Mouse (Mus musculus): ENCODE results near the gene Mt1.
"Not testable (repeated sequence)": the region's sequence is repeated elsewhere in the genome, so short reads cannot be mapped to it uniquely, and the experiment has no call there.

The Mt1 gene

GRCm38 (mm10) chr8:94178857-94179712 is at the start of gene Mt1:
Mt1 (plus strand) TSS chr8:94179082.
- DNase-seq: peak; percentile 81

DNA sequence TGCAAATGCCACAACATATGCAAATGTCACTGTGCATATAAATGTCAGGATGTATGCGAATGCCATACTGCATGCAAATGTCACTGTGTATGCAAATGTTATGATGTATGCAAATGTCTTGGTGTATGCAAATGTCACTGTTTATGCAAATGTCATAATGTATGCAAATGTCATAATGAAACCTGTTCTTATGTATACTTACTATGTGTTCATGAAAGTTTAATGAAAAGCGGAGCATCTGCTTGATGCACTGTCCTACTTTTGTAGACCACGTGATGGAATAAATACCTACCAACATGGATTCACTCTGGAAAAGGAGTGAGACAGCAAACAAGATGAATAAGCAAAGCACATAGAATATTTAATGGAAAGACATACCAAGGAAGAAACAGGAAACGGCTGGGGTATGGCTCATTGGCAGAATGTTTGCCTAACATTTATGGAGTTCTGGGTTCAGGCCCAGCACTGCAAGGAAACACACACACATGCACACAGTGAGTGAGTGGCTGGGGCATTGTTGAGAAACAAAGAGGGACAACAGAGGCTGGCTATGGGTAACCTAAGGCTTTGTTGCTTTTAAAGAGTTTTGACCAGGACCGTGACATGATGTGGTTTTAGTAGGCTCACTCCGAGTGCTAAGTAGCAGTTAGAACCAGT is 49.6 kb upstream of the Mt1 start:
- DNase-seq: no peak

DNA sequence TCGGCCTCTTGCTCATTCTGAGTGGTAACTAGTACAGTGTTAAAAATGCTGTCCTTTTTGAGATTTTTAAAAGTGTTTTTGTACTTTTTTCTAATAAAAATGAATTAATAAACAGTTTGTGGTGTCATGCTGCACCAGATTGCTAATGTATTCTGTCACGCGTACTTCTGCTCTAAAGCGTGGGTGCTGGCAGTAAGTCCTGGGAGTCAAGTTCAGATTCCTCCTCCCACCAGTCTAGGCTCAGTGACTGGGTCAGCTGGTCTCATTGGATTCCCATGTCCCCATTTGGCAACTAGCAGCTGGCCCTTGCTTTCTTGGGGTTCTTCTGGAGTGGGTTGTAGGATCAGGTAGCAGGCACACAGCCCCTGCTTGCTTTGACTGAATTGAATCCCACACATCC is 48.8 kb upstream of the Mt1 start:
- no peak for DNase-seq

GRCm38 (mm10) chr8:94132096-94132495 is 46.8 kb upstream of the Mt1 start:
- no peak for DNase-seq

DNA sequence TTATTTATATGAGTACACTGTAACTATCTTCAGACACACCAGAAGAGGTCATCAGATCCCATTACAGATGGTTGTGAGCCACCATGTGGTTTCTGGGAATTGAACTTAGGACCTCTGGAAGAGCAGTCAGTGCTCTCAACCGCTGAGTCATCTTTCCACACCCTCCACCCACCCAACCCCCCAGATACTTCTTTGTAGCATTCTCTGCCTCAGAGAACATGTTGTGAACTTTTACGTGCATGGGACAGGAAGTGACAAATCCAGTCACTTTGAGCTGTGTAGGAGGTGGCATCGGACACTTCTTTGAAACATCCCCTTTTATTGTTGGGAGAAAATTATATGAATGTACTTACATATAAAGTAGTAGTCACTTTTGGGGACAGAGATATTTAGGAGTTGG is 44.3 kb upstream of the Mt1 start:
- not testable (repeated sequence) for DNase-seq

DNA sequence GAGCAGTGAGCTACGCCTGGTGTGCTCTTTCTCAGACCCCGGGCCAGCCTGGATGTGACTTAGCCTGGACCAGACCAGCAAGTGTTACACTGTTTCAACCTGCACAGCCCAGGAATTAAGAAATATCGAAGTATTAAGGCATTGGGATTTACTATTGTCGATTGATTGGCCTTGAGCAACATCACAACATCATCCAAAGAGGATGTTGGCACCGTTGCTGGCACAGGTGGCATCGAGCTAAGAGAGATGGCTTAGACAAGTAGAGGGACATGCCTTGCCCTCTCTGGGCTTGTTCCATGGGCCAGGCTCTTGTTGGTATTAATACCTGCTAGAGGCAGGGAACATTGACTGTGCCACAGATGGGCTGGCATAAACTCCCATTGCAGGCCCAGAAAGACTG is 43.3 kb upstream of the Mt1 start:
- no peak for DNase-seq

DNA sequence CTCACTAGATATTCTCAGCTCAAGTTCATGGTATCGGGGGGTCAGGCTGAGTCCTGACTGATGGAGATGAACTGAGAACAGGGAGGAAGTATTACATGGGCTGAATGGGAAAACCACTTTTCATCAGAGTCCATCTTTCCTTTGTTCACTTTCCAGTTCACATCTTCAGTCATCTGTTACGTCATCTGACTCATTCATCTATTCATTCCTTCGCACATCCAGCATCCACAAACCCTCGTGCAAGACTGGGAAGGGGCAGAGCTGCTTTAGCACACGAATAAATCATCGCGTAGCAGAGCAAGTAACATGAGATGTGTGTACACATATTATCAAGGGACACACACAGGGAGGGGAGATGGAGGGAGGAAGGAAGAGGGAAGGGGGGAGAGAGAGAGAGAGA is 42.7 kb upstream of the Mt1 start:
- no peak for DNase-seq

DNA sequence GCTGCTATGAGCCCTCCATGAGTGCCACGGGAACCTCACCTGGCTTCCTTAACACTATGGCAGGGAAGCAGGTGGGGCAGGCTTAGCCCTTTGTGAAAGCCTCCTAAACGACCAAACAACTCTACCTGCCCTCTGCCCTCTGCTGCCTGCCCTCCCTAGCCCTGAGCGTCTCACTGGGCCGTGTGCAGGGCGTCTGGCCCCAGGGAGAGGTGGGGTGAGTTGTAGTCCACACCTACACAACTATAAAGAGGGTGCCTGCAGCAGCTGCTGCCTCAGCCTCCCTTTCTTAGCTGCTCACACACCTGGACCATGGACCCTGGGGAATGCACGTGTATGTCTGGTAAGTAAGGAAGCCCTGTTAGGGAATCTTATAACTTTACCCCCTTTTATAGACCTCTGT is 41.9 kb upstream of the Mt1 start, which contains the start of gene Mt4:
TSS of gene Mt4 (plus strand) at position 265 of the 400 bp plus-strand sequence.
- no peak for DNase-seq

- no peak for DNase-seq
Measured at GRCm38 (mm10) chr8:94140266-94140795, 38.6 kb upstream of the Mt1 start.

GRCm38 (mm10) chr8:94148236-94148635 is 30.6 kb upstream of the Mt1 start:
- DNase-seq: no peak

GRCm38 (mm10) chr8:94150925-94151324 is 28.0 kb upstream of the Mt1 start:
- DNase-seq: no peak

DNA sequence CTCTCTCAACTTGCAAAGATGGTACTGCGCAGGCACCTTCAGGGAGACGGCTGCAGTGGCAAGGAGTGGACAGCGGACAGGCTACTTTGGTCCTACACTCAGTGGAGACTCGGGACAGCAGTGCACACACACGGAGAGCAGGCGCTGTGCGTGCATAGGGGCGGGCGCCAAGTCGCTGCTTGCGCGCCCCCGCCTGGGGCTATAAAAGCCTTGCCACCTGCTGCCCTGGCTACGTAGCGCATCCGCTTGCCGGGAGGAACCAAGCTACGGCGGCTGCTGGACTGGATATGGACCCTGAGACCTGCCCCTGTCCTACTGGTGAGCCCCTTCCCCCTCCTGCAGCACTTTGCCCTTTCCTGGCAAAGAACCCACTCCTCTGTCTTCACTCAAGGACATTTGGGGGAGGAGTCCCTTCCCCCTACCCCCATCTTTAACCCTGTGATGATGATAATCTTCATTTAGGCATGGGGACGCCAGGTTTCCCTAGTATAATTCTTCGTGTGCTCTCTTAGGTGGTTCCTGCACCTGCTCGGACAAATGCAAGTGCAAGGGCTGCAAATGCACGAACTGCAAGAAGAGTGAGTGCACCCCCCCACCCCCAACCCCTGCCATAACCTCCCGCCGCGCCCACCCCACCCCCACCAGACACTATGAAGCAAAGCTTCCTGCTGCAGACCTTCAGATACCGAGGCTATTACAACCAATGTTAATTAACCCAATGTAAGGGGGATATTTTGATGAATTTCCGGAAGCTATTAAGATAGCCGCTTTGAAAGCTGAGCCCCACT is 26.2 kb upstream of the Mt1 start, which contains the start of gene Mt3:
TSS of gene Mt3 (plus strand) at position 95 of the 788 bp plus-strand sequence.
- peak; percentile 89 for DNase-seq

DNA sequence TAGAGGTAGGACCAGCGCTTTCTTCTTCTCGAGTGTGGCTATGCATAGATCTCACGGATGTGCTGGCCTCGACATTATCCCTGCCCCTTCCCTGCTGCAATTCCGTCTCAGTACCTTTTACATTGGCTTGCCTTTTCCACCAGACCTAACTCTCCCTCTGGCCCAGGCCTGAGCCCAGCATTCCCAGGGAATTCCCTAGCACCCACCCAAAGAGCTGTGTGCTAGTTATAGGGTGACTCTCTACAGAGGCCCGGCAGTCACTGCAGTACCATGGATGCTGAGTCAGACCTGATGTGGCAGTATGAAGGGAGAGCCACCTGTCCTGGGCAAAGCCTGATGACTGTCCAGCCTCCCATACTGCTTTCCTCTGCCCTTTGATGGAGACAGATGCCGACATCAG is 25.4 kb upstream of the Mt1 start:
- DNase-seq: peak; percentile 40

DNA sequence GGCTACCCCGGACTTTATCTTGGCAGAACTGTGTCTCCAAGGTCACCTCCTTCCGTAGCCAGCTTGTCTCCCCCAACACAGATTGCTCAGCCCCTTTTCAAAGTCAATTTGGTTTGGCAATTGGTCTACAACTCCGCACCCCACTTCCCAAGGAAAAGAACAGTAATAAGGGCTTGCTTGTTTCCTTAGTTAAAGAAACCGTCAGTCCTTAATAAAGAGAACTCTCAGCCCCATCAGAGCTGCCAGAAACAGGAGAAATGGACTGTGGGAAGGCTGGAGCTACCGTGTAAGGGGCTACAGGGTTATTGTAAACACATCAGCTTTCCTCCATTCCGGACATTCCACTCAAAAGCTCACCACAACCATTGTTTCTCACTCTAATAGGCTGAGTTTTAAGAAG is 24.3 kb upstream of the Mt1 start:
- peak; percentile 34 for DNase-seq

DNA sequence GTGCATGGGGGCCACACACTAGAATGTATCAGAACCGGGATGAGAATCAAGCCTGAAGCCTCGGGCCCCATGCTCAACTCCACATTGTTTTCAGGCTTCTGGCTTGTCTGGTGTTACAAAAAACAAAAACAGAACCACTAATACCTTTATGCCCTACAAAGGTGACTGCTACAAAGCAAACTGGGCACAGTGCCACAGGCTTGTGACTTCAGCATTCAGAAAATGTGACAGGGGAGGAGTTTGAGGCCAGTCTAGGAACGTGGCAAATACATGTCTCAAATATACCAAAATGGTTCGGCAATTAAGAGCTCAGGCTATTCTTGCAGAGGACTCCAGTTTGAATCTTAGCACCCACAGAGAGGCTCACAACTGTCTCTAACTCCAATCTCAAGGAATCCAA is 22.8 kb upstream of the Mt1 start:
- no peak for DNase-seq

DNA sequence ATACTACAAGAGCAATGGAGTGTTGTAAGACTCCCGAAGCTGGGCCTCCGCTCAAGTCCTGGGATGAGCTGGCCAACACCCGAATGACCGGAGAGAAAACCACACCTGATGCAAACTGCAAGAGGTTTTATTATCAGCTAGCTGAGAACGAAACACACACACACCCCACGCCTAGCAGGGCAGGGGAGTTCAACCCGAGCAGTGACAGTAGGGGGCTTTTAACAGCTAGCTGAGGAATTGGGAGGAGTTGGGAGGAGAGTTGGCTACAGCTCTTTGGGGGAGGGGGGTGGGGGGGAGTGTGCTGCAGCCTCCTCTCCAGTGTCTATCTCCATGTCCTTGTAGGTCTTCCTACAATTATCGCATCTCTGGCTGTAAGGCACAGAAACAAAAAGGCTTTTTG is 13.1 kb upstream of the Mt1 start:
- not testable (repeated sequence) for DNase-seq

- DNase-seq: peak; percentile 75
Measured at GRCm38 (mm10) chr8:94167244-94167643, 11.6 kb upstream of the Mt1 start.

DNA sequence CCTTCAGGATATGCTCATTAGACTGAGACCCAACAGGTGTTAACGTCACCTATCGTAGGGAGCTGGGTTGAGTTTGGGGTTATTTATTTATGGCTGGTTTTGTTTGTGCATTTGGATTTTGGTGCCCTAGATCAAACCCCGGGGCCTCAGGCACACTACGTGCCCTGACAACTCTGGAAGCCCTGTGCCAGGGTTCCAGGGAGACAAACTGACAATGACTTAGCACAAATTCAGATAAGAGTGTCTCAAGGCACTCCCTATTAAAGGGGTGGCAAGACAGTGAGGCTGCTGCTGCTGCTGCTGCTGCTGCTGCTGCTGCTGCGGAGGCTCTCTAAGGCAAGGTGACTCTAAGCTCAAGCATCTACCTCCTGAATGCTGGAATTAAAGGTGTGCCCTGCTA is 9.3 kb upstream of the Mt1 start:
- no peak for DNase-seq

DNA sequence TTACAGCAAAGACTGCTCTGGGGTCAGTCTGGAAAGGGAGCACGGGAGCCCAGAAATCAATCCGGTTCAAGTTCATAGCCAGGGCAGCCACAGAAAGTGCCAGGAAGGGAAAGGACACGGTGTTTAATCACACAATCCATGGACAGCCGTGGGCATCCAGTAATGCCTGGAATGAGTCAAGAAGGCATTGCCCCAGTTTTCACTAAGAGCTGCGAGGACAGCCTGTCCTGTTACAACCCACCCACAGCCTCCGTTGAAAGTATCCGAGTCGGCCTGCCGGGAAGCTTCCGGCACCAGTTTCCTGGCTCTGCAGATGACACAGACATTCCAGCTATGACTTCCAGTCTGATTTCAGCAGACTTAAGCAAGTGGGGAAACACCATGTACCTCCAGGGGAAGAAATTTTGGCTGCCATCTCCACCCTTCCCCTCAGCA is 7.5 kb upstream of the Mt1 start:
- DNase-seq: peak; percentile 37

DNA sequence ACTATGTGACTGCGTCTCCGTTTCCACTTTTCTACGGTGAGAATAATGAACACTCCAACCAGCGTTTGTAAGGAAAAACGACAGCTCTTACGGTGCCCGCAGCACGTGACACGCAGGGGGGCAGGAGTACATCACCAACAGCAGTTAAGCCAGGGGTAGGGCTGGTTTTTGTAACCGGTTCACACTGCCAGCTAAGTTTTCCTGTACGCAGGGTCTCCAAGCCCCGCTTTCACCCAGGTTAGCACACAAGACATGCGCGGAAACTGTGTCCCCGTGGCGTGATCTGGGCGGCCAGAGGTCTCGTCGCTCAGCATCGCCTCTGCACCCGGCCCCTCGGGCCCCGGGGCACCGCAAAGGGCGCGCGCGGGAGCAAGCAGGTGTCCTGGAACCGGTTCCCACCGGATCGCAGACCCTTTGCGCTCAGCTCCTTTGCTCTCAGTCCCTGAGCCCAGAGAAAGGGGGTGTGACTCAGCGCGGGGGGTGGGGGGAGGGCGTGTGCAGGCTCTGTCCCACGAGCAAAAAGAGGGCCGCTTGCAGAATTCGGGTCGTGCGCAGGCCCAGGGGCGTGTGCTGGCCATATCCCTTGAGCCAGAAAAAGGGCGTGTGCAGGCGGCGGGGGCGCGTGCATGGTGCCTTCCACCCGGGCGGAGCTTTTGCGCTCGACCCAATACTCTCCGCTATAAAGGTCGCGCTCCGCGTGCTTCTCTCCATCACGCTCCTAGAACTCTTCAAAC is 6.6 kb upstream of the Mt1 start, which contains the start of gene Mt2:
TSS of gene Mt2 (plus strand) at position 590 of the 734 bp plus-strand sequence.
- DNase-seq: peak; percentile 62

DNA sequence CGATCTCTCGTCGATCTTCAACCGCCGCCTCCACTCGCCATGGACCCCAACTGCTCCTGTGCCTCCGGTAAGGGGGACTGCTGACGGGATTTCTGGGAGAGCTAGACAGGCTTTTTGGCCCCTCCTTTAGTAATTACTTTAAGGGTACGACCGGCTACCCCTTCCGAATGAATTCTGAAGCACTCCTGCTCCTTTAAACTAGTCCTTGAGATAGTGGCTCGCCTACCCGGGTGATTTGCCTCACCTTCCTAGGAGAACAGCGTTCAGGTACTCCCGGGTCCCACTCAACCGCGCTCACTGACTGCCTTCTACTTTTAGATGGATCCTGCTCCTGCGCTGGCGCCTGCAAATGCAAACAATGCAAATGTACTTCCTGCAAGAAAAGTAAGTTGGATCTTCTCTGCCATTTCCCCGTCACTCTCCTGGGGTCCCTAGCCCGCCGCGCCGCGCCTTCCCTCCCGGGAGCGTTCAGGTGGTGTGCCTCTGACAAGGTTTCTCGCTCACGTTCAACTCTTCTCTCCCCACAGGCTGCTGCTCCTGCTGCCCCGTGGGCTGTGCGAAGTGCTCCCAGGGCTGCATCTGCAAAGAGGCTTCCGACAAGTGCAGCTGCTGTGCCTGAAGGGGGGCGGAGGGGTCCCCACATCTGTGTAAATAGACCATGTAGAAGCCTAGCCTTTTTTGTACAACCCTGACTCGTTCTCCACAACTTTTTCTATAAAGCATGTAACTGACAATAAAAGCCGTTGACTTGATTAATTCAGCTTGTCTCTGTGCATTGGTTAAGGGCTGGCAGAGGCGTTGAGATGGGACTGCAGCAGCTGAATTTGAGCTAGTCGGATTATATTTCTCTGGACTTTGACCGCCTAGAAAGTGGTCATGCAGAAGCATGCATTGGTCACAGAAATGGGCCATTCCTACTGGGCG is 5.8 kb upstream of the Mt1 start:
- DNase-seq: no peak

All from cerebellum, adult 11-12 months (tissue).